Mouse (Mus musculus) large intestine, adult 2 months (tissue): ENCODE data around the gene Irgq. TPM values are rescaled to one million over a fixed set of nuclear protein-coding genes. Genes with fewer than 3 reads are reported as not detected.
"Not testable (repeated sequence)": the region's sequence is repeated elsewhere in the genome, so short reads cannot be mapped to it uniquely, and the experiment has no call there.

Source experiments
- DNase-seq: peaks from one replicate; pipeline ENCODE4 v3.0.0-alpha.2; 2012; ENCODE audit warnings: low read depth, low spot score
- WGBS: fragments of 180-500 bp; shearing (Covaris S2); methylation state at CpG from one replicate; pipeline ENCODE4 v1.1.7; 2018; 5-methylcytosine and 5-hydroxymethylcytosine counted together
- polyA plus RNA-seq: library from polyadenylated mRNA; depleted of rRNA; stranded (reverse); fragments of >200 nt; gene quantifications from 2 replicates; pipeline ENCODE4 v1.2.3, GENCODE M21; 2012

The Irgq gene
- polyA plus RNA-seq, 1 experiment: 7.6 TPM

- DNase-seq: no peak
- under 1% methylated on average over 20 of the region's 20 CpGs for whole genome bisulfite sequencing
Observed at GRCm38 (mm10) chr7:24507726-24508114, 22.8 kb upstream of the Irgq start.

- DNase-seq: no peak
- WGBS: 92% methylated on average over 7 of the region's 7 CpGs
Observed at GRCm38 (mm10) chr7:24512355-24512754, 18.1 kb upstream of the Irgq start, which contains the start of gene AC161166.1. Gene AC161166.1, minus strand, starts transcription at chr7:24512455.

GRCm38 (mm10) chr7:24516319-24516718, 14.2 kb upstream of the Irgq start:
- WGBS: 78% methylated on average over 8 of the region's 8 CpGs
- DNase-seq: not testable (repeated sequence)

GRCm38 (mm10) chr7:24517077-24517476, 13.4 kb upstream of the Irgq start:
- 61% methylated on average over 5 of the region's 5 CpGs for WGBS
- DNase-seq: no peak

GRCm38 (mm10) chr7:24517654-24518053, 12.8 kb upstream of the Irgq start:
- WGBS: 71% methylated on average over 6 of the region's 6 CpGs

GRCm38 (mm10) chr7:24519130-24519529, 11.4 kb upstream of the Irgq start:
- 50% methylated on average over 3 of the region's 3 CpGs for WGBS
- no peak for DNase-seq

More at GRCm38 (mm10) chr7:24517654-24518053, 12.8 kb upstream of the Irgq start:
- DNase-seq: no peak

- WGBS: 83% methylated on average over 10 of the region's 10 CpGs
- not testable (repeated sequence) for DNase-seq
Observed at GRCm38 (mm10) chr7:24520054-24520453, 10.4 kb upstream of the Irgq start.

- 44% methylated on average over 5 of the region's 5 CpGs for WGBS
- no peak for DNase-seq
Observed at GRCm38 (mm10) chr7:24522805-24523204, 7.7 kb upstream of the Irgq start.

GRCm38 (mm10) chr7:24523723-24524122, 6.8 kb upstream of the Irgq start:
- 74% methylated on average over 6 of the region's 6 CpGs for WGBS

GRCm38 (mm10) chr7:24524978-24525377, 5.5 kb upstream of the Irgq start:
- no peak for DNase-seq
- WGBS: 78% methylated on average over 6 of the region's 6 CpGs

More at GRCm38 (mm10) chr7:24523723-24524122, 6.8 kb upstream of the Irgq start:
- no peak for DNase-seq

- DNase-seq: no peak
- WGBS: 83% methylated on average over 12 of the region's 12 CpGs
Observed at GRCm38 (mm10) chr7:24525686-24526420, 4.6 kb upstream of the Irgq start.

- DNase-seq: no peak
- WGBS: 91% methylated on average over 11 of the region's 11 CpGs
Observed at GRCm38 (mm10) chr7:24528861-24529260, 1.6 kb upstream of the Irgq start.

GRCm38 (mm10) chr7:24529580-24529979, 909 bp upstream of the Irgq start:
- 27% methylated on average over 11 of the region's 11 CpGs for WGBS
- DNase-seq: no peak

GRCm38 (mm10) chr7:24531211-24531971, 902 bp downstream of the Irgq start:
- DNase-seq: no peak
- under 1% methylated on average over 43 of the region's 43 CpGs for WGBS

GRCm38 (mm10) chr7:24533031-24533571, 2.6 kb downstream of the Irgq start:
- 94% methylated on average over 28 of the region's 28 CpGs for WGBS
- no peak for DNase-seq

GRCm38 (mm10) chr7:24533806-24534205, 3.3 kb downstream of the Irgq start:
- 82% methylated on average over 42 of the region's 42 CpGs for WGBS
- DNase-seq: no peak

GRCm38 (mm10) chr7:24534301-24534700, 3.8 kb downstream of the Irgq start:
- 81% methylated on average over 19 of the region's 19 CpGs for WGBS
- no peak for DNase-seq

- DNase-seq: no peak
- WGBS: 81% methylated on average over 4 of the region's 4 CpGs
Observed at GRCm38 (mm10) chr7:24537081-24537480, 6.6 kb downstream of the Irgq start.

GRCm38 (mm10) chr7:24537591-24537990, 7.1 kb downstream of the Irgq start:
- WGBS: 69% methylated on average over 5 of the region's 5 CpGs
- DNase-seq: no peak

GRCm38 (mm10) chr7:24538154-24538553, 7.7 kb downstream of the Irgq start:
- no peak for DNase-seq
- 31% methylated on average over 5 of the region's 5 CpGs for WGBS

GRCm38 (mm10) chr7:24538701-24539100, 8.2 kb downstream of the Irgq start:
- no peak for DNase-seq
- WGBS: 86% methylated on average over 5 of the region's 5 CpGs
